Mouse (Mus musculus) embryonic fibroblast, embryonic 13.5 days (primary cell): ENCODE measurements around the gene Gp6. TPM values are rescaled to one million over a fixed set of nuclear protein-coding genes. Genes with fewer than 3 reads are reported as not detected.

Source experiments
- H3K27ac ChIP-seq: 2 replicates; pipeline ENCODE4 v1.5.1; 2012; ENCODE audit warnings: low read length, control low read depth, inconsistent platforms; ENCODE audit not compliant: insufficient read depth
- H3K4me1 ChIP-seq: 2 replicates; pipeline ENCODE4 v1.6.1; 2011; ENCODE audit warnings: low read length; ENCODE audit not compliant: control insufficient read depth, insufficient read depth
- H3K4me3 ChIP-seq: 2 replicates; pipeline ENCODE4 v1.5.1; 2011; ENCODE audit warnings: mild to moderate bottlenecking, control low read depth, low read length; ENCODE audit not compliant: insufficient read depth
- CTCF ChIP-seq: IDR thresholded peaks from 2 replicates; pipeline ENCODE4 v1.5.1; 2011; ENCODE audit warnings: mild to moderate bottlenecking, control low read depth, low read length, moderate library complexity, borderline replicate concordance; ENCODE audit not compliant: insufficient read depth
- POLR2A ChIP-seq: IDR thresholded peaks from 2 replicates; pipeline ENCODE4 v1.6.1; 2011; ENCODE audit warnings: low read depth, mild to moderate bottlenecking, control low read depth, low read length, moderate library complexity
- polyA plus RNA-seq: library from polyadenylated mRNA; stranded (reverse); fragments of >200 nt; gene quantifications from 2 replicates; pipeline ENCODE4 v1.2.4, GENCODE M21; 2011; ENCODE audit warnings: low read depth; ENCODE audit not compliant: missing spikeins, insufficient read length

Gene Gp6
- not detected in 2 replicates for polyA plus RNA-seq

GRCm38 (mm10) chr7:4397730-4398129 is at the start of gene Gp6:
Gene Gp6 (minus strand): TSS chr7:4397744.
- Histone ChIP-seq H3K27ac (no peak within 1 kb of the TSS), H3K4me1 (no peaks in the 10 kb centered on the region), H3K4me3 (no peak within 1 kb of the TSS)
- TF ChIP-seq CTCF = no peak
- TF ChIP-seq POLR2A = no peak

GRCm38 (mm10) chr7:4447138-4447537 is 49.6 kb upstream of the Gp6 start:
- H3K4me1 ChIP-seq = peaks cover 2% of the 10 kb centered on the region; the same call in 1 of the 2 replicates
- no peak overlapping the region for H3K4me3 ChIP-seq
- no peak for TF ChIP-seq CTCF
- no peak for TF ChIP-seq POLR2A
- H3K27ac ChIP-seq = no peak overlapping the region

- Histone ChIP-seq H3K4me3 (peak within 1 kb of the TSS; percentile 65), H3K4me1 (peaks cover 2% of the 10 kb centered on the region; the same call in 1 of the 2 replicates), H3K27ac (peak within 1 kb of the TSS; percentile 67)
- no peak for TF ChIP-seq CTCF
- peak; percentile 77 for TF ChIP-seq POLR2A
Observed at GRCm38 (mm10) chr7:4445216-4445791, 47.8 kb upstream of the Gp6 start, which contains the start of gene Rdh13. Gene Rdh13 (minus strand): TSS chr7:4445649.

- no peak for TF ChIP-seq CTCF
- no peak for TF ChIP-seq POLR2A
- Histone ChIP-seq H3K4me3 (no peak overlapping the region), H3K27ac (no peak overlapping the region), H3K4me1 (peaks cover 2% of the 10 kb centered on the region; the same call in 1 of the 2 replicates)
Observed at GRCm38 (mm10) chr7:4440549-4440948, 43.0 kb upstream of the Gp6 start.

- no peak overlapping the region for H3K27ac ChIP-seq
- no peak overlapping the region for H3K4me3 ChIP-seq
- H3K4me1 ChIP-seq = no peaks in the 10 kb centered on the region
- no peak for TF ChIP-seq CTCF
- no peak for TF ChIP-seq POLR2A
Observed at GRCm38 (mm10) chr7:4437721-4438120, 40.2 kb upstream of the Gp6 start.

- Histone ChIP-seq H3K4me3 (no peak overlapping the region), H3K4me1 (no peaks in the 10 kb centered on the region), H3K27ac (no peak overlapping the region)
- no peak for TF ChIP-seq POLR2A
- no peak for TF ChIP-seq CTCF
Observed at GRCm38 (mm10) chr7:4432026-4432425, 34.5 kb upstream of the Gp6 start.

- no peak overlapping the region for H3K27ac ChIP-seq
- no peaks in the 10 kb centered on the region for H3K4me1 ChIP-seq
- H3K4me3 ChIP-seq = no peak overlapping the region
- TF ChIP-seq POLR2A (no peak), CTCF (peak; percentile 65; the same call in 1 of the 2 replicates)
Observed at GRCm38 (mm10) chr7:4431548-4431947, 34.0 kb upstream of the Gp6 start.

GRCm38 (mm10) chr7:4430246-4430844 is 32.8 kb upstream of the Gp6 start:
- TF ChIP-seq POLR2A = no peak
- TF ChIP-seq CTCF = no peak
- H3K4me3 ChIP-seq = no peak overlapping the region
- H3K27ac ChIP-seq = no peak overlapping the region
- no peaks in the 10 kb centered on the region for H3K4me1 ChIP-seq

GRCm38 (mm10) chr7:4427161-4427912 is 29.8 kb upstream of the Gp6 start:
- no peaks in the 10 kb centered on the region for H3K4me1 ChIP-seq
- H3K4me3 ChIP-seq = no peak overlapping the region
- no peak for TF ChIP-seq POLR2A
- TF ChIP-seq CTCF = peak; percentile 54; the same call in 1 of the 2 replicates
- H3K27ac ChIP-seq = no peak overlapping the region

- no peaks in the 10 kb centered on the region for H3K4me1 ChIP-seq
- TF ChIP-seq CTCF (no peak), POLR2A (no peak)
- no peak overlapping the region for H3K4me3 ChIP-seq
- no peak overlapping the region for H3K27ac ChIP-seq
Observed at GRCm38 (mm10) chr7:4420230-4420629, 22.7 kb upstream of the Gp6 start.
